Mouse (Mus musculus) frontal cortex, postnatal 25 days (tissue): Measurements from ENCODE around the gene Tmem150a.

Source experiments
- DNase-seq, 2 experiments: peaks; one replicate each; pipeline ENCODE4 v3.0.0; 2022; ENCODE audit warnings: low spot score in 2 of 2

Tmem150a gene

DNA sequence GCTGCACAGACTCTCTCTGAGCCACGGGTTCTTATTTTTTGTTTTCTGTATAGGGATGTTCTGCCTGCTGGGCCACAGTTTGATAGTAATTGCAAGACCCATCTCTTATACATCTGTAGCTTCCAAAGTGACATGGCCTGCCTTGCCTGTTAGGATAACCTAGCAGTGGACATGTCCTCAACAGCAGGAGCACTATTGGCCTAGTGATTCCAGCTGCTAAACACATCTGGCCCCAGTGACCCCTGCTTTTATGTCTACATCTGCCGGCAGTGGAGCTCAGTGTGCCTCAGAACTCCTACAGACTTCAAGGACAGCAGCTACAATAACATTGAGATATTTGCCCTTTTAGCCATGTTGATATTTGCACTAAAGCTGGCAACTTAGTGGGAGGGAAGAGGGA is 44.7 kb downstream of the Tmem150a start:
- no peak for DNase-seq

GRCm38 (mm10) chr6:72401875-72402274 is 46.6 kb downstream of the Tmem150a start:
- DNase-seq, result peak; percentile 58 to 71

DNA sequence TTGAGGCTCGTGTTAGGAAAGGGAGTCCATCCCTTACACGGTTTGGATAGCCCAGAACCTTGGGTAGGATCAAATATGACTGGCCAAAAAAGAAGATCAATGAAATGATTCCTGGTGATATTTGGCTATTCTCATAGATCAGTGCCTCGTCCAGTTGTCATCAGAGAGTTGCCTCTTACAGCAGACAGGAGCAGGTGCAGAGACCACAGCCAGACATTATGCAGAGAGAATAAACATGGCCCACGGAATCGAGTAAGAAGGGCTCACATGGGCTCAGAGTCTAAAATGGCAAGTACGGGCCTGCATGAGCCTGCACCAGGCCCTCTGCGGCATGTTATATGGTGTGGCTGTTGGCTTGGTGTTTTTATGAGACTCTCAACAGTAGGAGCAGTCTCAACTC is 50.1 kb downstream of the Tmem150a start:
- no peak for DNase-seq

DNA sequence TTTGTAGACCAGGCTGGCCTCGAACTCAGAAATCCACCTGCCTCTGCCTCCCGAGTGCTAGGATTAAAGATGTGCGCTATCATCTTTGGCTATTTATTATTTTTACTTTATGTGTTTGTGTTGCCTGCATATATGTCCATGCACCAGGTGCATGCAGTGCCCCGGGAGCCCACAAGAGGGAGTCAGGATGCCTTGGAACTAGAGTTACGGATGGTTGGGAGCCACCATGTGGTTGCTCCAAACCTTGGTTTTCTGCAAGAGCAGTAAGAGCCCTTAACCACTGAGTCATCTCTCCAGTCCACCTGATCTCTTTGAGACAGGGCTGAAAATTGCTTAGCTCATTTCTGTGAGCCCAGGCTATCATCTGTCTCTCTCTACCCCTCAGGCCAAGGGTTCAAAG is 51.9 kb downstream of the Tmem150a start:
- peak; percentile 70 to 76 for DNase-seq
